Mouse (Mus musculus) heart, embryonic 15.5 days (tissue): ENCODE results near the gene Ankrd63. TPM values are rescaled to one million over a fixed set of nuclear protein-coding genes. Genes with fewer than 3 reads are reported as not detected.

Source experiments
- ATAC-seq: fragments of 200-750 bp; cut with Nextera tagmentation; replicated peaks from 2 replicates; pipeline ENCODE4 v1.8.0; 2017; ENCODE audit warnings: low read depth, moderate TSS enrichment; ENCODE audit not compliant: insufficient number of reproducible peaks, insufficient read depth, low FRiP score
- H3K27ac ChIP-seq: fragments of 300-500 bp; sonication (generic); 2 replicates; pipeline ENCODE4 v1.5.1; 2015; ENCODE audit warnings: mild to moderate bottlenecking, inconsistent platforms
- H3K27me3 ChIP-seq: fragments of 300-500 bp; sonication (generic); 2 replicates; pipeline ENCODE4 v1.6.1; 2015; ENCODE audit warnings: inconsistent platforms
- H3K36me3 ChIP-seq: fragments of 300-500 bp; sonication (generic); 2 replicates; pipeline ENCODE4 v1.6.1; 2015; ENCODE audit warnings: mild to moderate bottlenecking, inconsistent platforms
- H3K4me1 ChIP-seq: fragments of 300-500 bp; sonication (generic); replicated peaks from 2 replicates; pipeline ENCODE4 v1.6.1; 2015; ENCODE audit warnings: inconsistent platforms
- H3K4me2 ChIP-seq: fragments of 300-500 bp; sonication (generic); 2 replicates; pipeline ENCODE4 v1.6.1; 2015; ENCODE audit warnings: inconsistent platforms, mild to moderate bottlenecking, moderate library complexity
- H3K4me3 ChIP-seq: fragments of 300-500 bp; sonication (generic); 2 replicates; pipeline ENCODE4 v1.5.1; 2015; ENCODE audit warnings: mild to moderate bottlenecking, inconsistent platforms
- H3K9ac ChIP-seq: fragments of 300-500 bp; sonication (generic); 2 replicates; pipeline ENCODE4 v1.6.1; 2015; ENCODE audit warnings: mild to moderate bottlenecking, inconsistent platforms
- H3K9me3 ChIP-seq: fragments of 300-500 bp; sonication (generic); replicated peaks from 2 replicates; pipeline ENCODE4 v1.6.1; 2016; ENCODE audit warnings: inconsistent platforms
- WGBS: fragments of 180-500 bp; shearing (Covaris S2); methylation state at CpG from one replicate; pipeline ENCODE4 v1.1.7; 2015; ENCODE audit warnings: mixed read lengths; 5-methylcytosine and 5-hydroxymethylcytosine counted together
- polyA plus RNA-seq: library from polyadenylated mRNA; unstranded; fragments of >200 nt; fragmentation: Nextera tagmentation; extraction: Ambion mirVana; gene quantifications from 2 replicates; pipeline ENCODE4 v1.2.1, GENCODE M21; 2015

Ankrd63 gene
- 2.7 and 3.6 TPM in 2 replicates for polyA plus RNA-seq

DNA sequence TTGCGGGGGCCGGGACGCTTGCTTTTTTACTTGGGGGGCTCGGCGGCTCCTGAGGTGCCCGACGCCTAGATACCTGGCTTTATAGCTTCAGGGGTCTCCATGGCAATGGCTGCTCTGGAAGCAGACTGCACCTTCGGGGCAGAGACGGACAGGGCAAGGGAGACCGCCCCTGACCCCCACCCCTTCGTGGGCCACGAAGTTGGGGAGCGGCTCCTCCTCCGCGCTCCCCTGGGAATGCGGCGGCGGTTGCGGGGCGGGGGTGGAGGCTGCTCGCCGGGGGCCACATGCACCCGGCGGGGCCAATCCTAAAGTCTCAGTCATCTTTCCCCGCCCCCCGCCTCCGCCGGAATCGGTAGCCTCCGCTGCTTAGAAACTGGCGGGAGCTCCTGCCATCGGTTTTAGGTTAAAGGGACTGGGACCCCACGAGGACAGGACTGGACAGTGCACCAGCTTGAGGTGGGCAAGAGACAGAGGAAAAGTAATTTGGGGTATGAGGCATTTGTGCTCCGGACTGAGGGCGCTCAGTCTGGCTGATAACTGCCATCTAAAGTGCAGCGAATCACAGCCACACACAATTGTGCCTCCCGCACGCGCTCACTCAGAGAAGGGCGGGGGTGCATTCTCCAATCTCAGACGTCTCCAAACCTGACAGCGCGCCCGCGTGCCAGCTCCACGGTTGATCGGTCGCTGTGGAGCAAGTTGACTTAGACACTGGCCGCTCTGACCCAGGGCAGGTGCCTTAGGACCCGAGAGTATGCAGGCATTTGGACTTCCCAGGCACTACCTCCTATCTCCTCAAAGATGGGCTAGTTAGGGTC is at the start of gene Ankrd63:
Ankrd63 (minus strand) TSS at position 51 of the 818 bp plus-strand sequence.
- 3% methylated on average over 50 of the region's 50 CpGs for WGBS
- Histone ChIP-seq H3K4me1 (peaks cover 85% of the 10 kb centered on the region), H3K4me3 (peak within 1 kb of the TSS; percentile 55), H3K9me3 (no peaks in the 10 kb centered on the region), H3K27ac (peak within 1 kb of the TSS; percentile 48), H3K4me2 (peak within 1 kb of the TSS; percentile 89), H3K9ac (peak within 1 kb of the TSS; percentile 71), H3K27me3 (peaks cover 89% of the 10 kb centered on the region), H3K36me3 (no peaks in the 10 kb centered on the region)
- ATAC-seq, result 0 out of 2 replicates have a peak, but pooled peaks have one; percentile 4

DNA sequence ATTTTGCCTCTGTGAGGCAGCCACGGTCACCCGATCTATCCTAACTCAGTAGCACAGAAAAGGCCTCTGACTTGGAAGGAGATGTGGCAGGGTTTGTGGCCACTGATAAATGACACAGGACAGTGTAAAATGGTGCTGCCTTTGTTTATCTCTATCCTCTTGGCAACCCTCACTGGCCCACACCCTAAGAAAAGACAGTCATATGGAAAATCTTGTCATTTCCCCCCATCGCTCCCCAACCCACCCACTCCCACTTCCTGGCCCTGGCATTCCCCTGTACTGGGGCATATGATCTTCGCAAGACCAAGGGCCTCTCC is 49.0 kb upstream of the Ankrd63 start:
- H3K4me2 ChIP-seq, result no peak overlapping the region
- H3K4me1 ChIP-seq, result peaks cover 57% of the 10 kb centered on the region
- 0 out of 2 replicates have a peak, but pooled peaks cover 1% of the 10 kb centered on the region for H3K27me3 ChIP-seq
- WGBS, result 52% methylated on average over 4 of the region's 4 CpGs
- H3K9ac ChIP-seq, result 0 out of 2 replicates have a peak overlapping the region, but pooled peaks have one; percentile 32
- peak overlapping the region; percentile 93 for H3K27ac ChIP-seq
- no peak overlapping the region for H3K4me3 ChIP-seq
- H3K9me3 ChIP-seq, result no peaks in the 10 kb centered on the region
- H3K36me3 ChIP-seq, result 0 out of 2 replicates have a peak, but pooled peaks cover 13% of the 10 kb centered on the region
- 0 out of 2 replicates have a peak, but pooled peaks have one; percentile 20 for ATAC-seq

DNA sequence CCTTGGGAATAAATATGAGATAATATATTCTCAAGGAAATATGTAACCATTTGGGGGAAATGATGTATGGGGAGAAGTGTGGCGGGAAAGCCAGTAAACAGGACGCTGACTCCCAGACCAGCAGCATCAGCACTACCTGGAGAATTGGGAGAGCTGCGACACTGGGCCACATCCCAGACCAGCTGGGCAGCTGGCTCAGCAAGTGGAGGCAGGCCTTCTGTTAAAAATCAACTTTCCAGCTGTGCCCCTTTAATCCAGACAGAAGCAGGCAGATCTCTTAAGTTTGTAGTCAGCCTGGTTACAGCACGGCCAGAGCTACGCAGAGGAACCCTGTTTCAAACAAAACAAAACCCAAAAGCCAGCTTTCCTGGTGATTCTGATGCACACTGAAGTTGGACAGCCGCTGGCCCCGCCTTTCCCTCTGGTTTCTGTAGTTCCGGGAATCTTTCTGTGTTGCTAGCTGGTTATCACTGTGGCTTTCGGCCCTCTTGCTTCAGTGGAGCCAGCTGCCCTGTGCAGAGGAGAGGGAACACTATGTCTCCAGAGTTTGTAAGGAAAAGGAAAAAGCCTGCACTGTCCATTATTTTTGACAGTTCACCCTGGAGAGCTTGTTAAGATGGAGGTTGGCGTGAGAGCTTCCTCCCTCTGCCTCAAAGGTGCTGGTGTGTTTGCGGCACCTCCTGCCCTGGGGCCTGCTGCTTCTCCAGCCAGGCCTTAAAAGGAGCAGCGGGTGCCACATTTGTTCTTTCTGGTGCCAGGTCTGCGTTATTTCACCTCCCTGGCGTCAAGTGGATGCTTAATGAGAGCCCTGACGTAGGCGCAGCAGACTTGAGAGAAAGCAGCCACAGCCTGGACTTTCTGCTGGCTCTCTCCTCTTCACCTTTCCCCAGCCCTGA is 48.4 kb upstream of the Ankrd63 start:
- 45% methylated on average over 16 of the region's 16 CpGs for WGBS
- peaks cover 63% of the 10 kb centered on the region for H3K4me1 ChIP-seq
- no peaks in the 10 kb centered on the region for H3K9me3 ChIP-seq
- peak overlapping the region; percentile 93 for H3K27ac ChIP-seq
- H3K4me3 ChIP-seq, result no peak overlapping the region
- peak; percentile 34; the same call in 1 of the 2 replicates for ATAC-seq
- 0 out of 2 replicates have a peak, but pooled peaks cover 7% of the 10 kb centered on the region for H3K36me3 ChIP-seq
- H3K27me3 ChIP-seq, result no peaks in the 10 kb centered on the region
- peak overlapping the region; percentile 19 for H3K4me2 ChIP-seq
- H3K9ac ChIP-seq, result peak overlapping the region; percentile 32; the same call in 1 of the 2 replicates

DNA sequence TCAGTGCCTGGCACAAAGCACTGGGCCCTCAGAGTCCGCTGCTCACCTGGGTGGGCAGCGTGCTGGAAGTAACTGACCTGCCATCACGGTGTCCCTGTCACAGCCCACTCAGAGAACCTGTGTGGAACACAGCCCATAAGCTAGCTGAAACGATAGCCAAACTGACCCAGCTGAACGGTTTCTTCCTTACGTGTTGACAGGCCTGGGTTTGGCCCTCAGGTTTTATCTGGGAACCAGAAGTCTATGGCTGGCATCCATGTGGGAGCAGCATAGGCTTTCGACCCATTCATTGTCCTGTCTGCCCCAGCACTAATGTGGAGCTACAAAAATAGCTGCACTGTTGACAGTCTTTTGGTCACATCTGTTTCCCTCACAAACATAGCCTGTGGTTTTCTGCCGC is 46.7 kb upstream of the Ankrd63 start:
- Histone ChIP-seq H3K27ac (peak overlapping the region; percentile 93), H3K36me3 (0 out of 2 replicates have a peak, but pooled peaks cover 6% of the 10 kb centered on the region), H3K27me3 (no peaks in the 10 kb centered on the region), H3K9ac (peak overlapping the region; percentile 41; the same call in 1 of the 2 replicates), H3K4me3 (peak overlapping the region; percentile 12), H3K4me2 (peak overlapping the region; percentile 91), H3K4me1 (peaks cover 63% of the 10 kb centered on the region), H3K9me3 (no peaks in the 10 kb centered on the region)
- peak; percentile 30; the same call in 1 of the 2 replicates for ATAC-seq
- 29% methylated on average over 8 of the region's 8 CpGs for WGBS

DNA sequence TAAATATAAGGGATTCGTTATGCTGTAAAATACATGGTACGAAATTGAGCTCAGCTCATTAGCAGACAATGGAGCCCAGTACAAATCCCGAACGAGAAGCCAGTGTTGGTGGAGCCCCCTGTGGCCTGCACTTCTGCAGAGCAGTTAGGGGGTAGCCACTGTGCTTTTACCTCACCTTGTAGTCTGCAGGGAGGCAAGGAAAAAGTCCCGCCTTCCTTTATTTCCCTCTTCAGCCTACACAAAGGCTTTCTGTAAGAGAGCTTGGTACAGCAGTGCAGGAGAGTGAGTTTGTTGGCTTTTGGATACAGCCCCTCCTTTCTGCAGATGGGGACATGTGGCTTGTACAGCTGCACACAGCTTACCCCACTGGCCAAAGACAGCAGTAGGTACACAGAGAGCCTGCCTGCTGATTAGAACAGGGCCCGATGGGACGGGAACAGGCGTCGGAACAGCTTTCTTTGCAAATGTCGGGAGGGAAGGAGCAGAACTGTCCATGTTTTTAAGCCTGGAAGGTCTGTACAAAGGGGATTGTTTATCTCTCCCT is 45.6 kb upstream of the Ankrd63 start:
- Histone ChIP-seq H3K4me3 (peak overlapping the region; percentile 12), H3K27me3 (peaks cover 5% of the 10 kb centered on the region), H3K9ac (peak overlapping the region; percentile 41), H3K27ac (peak overlapping the region; percentile 93), H3K4me1 (peaks cover 73% of the 10 kb centered on the region), H3K9me3 (no peaks in the 10 kb centered on the region), H3K4me2 (peak overlapping the region; percentile 91), H3K36me3 (0 out of 2 replicates have a peak, but pooled peaks cover 6% of the 10 kb centered on the region)
- ATAC-seq, result no peak
- 51% methylated on average over 10 of the region's 10 CpGs for WGBS

DNA sequence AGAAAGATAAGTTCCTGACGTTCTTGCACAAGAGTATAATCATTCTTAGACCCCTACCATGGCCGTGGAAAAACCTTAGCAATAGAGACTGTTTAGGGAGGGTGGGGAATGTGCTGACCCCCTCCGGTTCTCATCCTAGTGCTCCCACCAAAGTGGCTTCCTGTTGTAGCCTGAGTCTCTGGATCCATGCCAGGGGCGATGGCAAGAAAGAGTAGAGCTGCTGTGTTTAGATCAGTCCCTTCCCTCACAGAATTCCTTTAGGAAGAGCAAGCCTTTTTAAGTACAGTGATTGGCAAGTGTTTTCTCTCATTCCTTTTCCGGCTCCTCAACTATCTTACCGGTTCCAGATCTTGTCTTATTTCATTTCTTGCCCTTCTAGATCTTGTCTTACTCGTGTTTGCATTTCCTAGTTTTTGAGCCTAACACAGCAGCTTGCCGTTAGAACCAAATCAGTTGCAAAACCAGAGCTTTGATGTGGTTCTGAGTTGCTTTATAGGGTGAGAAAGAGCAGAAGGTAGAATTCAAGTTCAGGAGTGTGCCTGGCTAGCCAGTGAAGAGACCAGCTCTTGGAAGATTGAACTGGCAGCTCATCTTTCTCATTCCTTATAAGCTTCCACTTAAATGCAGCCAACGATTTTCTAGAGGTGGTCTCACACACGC is 43.7 kb upstream of the Ankrd63 start:
- Histone ChIP-seq H3K9me3 (no peaks in the 10 kb centered on the region), H3K4me2 (peak overlapping the region; percentile 91), H3K27me3 (peaks cover 9% of the 10 kb centered on the region), H3K9ac (peak overlapping the region; percentile 98), H3K27ac (peak overlapping the region; percentile 83), H3K36me3 (0 out of 2 replicates have a peak, but pooled peaks cover 6% of the 10 kb centered on the region), H3K4me3 (peak overlapping the region; percentile 94), H3K4me1 (peaks cover 72% of the 10 kb centered on the region)
- ATAC-seq, result no peak
- 17% methylated on average over 10 of the region's 10 CpGs for WGBS

DNA sequence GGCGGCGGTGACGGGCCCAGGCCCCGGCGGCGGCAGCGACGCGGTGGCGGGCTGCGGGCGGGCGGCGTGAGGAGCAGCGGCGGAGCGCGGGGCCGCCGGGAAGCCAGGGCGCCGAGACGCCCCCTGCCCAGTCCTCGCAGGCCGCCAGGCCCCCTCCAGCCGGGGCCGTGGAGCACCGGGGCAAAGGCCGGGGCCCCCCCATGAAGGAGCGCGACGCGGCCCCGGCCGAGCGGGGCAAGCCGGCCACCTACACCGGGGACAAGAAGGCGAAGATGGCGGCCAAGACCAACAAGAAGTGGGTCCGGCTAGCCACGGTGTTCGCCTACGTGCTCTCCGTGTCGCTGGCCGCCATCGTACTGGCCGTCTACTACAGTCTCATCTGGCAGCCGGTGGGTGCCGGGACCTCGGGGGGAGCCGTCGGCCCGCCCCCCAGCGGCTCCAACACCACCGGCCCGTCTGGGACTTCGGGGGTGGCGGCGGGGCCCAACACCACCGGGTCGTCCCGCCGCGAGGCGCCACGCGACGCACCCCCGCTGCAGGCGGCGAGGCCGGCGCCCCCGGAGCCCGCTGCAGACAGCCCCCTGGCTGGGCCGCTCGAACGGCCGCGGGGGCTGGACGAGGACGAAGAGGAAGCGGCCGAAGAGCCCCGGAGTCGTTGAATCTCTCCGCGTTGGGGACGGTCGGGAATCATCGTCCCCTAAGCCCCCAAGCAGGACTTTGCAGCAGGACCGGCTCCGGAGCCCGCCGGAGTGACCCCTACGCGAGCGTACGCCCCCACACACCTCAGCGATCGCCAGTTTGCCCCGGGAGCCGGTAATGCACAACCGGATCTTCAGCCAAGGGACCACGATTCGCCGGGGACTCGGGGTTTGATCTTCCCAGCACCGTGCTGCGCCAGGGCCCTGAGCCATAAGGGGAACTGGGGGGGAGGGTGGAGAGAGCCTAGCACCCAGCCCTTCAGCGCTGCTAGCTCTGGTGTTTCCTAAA is 42.4 kb upstream of the Ankrd63 start:
- under 1% methylated on average over 101 of the region's 113 CpGs for WGBS
- Histone ChIP-seq H3K4me1 (peaks cover 59% of the 10 kb centered on the region), H3K4me3 (peak overlapping the region; percentile 94), H3K4me2 (peak overlapping the region; percentile 91), H3K27me3 (peaks cover 15% of the 10 kb centered on the region), H3K9ac (peak overlapping the region; percentile 98), H3K36me3 (0 out of 2 replicates have a peak, but pooled peaks cover 6% of the 10 kb centered on the region), H3K9me3 (no peaks in the 10 kb centered on the region), H3K27ac (peak overlapping the region; percentile 83)
- peak; percentile 40 for ATAC-seq

DNA sequence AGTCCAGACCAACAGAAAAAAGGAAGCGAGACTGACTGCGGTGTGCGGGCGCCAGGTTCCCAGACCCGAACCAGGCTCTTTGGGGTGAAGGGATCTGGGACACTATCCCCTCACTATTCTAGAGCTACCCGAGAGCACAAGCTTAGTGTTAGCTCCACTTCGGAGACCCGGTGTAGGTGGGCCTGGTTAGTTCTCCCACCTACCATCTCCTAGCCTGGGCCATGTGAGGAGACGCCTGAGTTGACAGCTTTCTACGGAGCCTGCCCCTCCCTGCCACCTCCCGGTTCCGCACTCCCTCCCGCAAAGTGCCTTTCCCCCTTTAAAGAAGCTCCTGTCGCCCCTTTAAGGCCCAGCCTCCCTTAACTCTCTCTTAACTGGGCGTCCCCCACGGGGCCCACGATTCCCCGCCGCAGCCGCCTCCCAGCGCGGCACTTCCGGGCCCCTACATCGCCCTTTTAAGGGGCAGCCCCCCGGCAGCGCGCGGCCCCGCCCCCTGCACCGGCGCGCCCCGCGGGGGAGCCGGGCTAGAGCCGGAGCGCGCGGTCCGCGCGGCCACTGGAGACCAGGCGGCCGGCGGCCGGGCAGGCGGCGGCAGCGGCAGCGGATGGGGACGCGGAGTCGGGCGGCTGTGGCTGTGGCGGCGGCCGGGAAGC is 41.6 kb upstream of the Ankrd63 start, which contains the start of gene Inafm2:
Inafm2 (plus strand) TSS at position 527 of the 653 bp plus-strand sequence.
- ATAC-seq, result peak; percentile 86
- WGBS, result under 1% methylated on average over 55 of the region's 57 CpGs
- H3K4me1 ChIP-seq, result peaks cover 53% of the 10 kb centered on the region
- H3K4me2 ChIP-seq, result peak within 1 kb of the TSS; percentile 91
- H3K4me3 ChIP-seq, result peak within 1 kb of the TSS; percentile 94
- H3K36me3 ChIP-seq, result 0 out of 2 replicates have a peak, but pooled peaks cover 6% of the 10 kb centered on the region
- H3K27ac ChIP-seq, result peak within 1 kb of the TSS; percentile 83
- H3K27me3 ChIP-seq, result peaks cover 15% of the 10 kb centered on the region
- H3K9ac ChIP-seq, result peak within 1 kb of the TSS; percentile 98
- no peaks in the 10 kb centered on the region for H3K9me3 ChIP-seq

DNA sequence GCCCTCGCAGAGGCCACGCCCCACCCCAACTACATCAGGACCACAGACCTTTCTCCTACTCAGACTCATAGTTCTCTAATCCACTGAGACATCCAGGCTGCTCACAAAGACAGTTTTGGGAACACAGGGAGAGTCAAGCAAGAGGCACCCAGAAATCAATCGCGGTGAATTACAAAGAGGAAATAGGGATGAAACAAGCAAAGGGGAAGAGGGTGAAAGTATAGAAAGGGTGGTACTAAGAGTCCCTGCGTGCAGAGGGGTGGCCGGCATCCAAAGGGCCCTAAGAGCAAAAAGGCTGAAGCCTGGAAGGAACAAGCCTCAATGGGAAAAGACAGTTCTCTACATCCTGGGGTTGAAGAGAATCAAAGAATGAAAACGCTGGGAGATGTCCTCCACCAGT is 40.9 kb upstream of the Ankrd63 start:
- no peak overlapping the region for H3K9ac ChIP-seq
- H3K4me2 ChIP-seq, result peak overlapping the region; percentile 91
- 14% methylated on average over 7 of the region's 7 CpGs for WGBS
- H3K4me3 ChIP-seq, result peak overlapping the region; percentile 94
- no peaks in the 10 kb centered on the region for H3K9me3 ChIP-seq
- H3K27ac ChIP-seq, result no peak overlapping the region
- H3K36me3 ChIP-seq, result 0 out of 2 replicates have a peak, but pooled peaks cover 6% of the 10 kb centered on the region
- peaks cover 15% of the 10 kb centered on the region for H3K27me3 ChIP-seq
- peaks cover 46% of the 10 kb centered on the region for H3K4me1 ChIP-seq
- no peak for ATAC-seq
